Mouse (Mus musculus): Measurements from ENCODE around the gene Rmnd1.

The Rmnd1 gene

DNA sequence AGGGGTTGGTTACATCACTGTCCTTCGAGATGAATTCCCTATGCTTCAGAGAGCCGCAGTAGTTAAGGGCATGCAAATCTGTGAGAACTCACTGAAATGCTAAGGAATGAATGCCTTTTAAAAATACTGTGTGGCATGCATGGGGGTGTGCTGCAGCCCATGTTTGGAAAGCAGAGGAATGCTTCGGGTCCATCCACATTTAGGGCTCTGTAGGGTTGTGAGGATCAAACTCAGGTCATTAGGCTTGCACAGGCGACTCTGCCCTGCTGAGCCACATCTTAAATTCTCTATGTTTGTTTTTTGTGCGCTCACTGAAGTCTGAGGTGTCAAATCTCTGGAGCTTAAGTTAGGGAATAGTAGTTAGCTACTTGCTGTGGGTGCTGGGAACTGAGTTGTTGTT is 41.1 kb downstream of the Rmnd1 start:
- DNase-seq: no peak

- DNase-seq: no peak
These were observed 41.6 kb downstream of the Rmnd1 start for GRCm38 (mm10) chr10:4390550-4390949.

- no peak for DNase-seq
These were observed 42.6 kb downstream of the Rmnd1 start for GRCm38 (mm10) chr10:4389461-4390112.

GRCm38 (mm10) chr10:4389036-4389435 is 43.2 kb downstream of the Rmnd1 start:
- no peak for DNase-seq

DNA sequence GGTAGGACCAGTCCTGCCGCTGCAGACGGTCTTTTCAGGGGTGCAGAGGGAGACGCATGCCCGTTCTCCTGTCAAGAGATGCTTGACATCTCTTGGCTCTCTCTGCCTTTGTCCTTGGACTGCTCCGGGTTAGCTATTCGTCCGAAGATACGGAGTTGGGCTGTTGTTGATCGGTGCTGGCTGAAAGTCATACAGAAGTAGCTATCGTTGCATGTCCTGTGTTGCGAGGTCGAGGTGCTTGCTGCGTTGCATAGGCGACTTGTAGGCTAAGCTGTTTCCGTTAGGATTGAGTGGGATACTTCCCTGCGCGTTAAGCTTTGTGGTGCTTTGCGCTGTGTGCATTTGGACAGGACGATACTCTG is 43.8 kb downstream of the Rmnd1 start:
- peak in 1 of 2 experiments; percentile 59 for DNase-seq

DNA sequence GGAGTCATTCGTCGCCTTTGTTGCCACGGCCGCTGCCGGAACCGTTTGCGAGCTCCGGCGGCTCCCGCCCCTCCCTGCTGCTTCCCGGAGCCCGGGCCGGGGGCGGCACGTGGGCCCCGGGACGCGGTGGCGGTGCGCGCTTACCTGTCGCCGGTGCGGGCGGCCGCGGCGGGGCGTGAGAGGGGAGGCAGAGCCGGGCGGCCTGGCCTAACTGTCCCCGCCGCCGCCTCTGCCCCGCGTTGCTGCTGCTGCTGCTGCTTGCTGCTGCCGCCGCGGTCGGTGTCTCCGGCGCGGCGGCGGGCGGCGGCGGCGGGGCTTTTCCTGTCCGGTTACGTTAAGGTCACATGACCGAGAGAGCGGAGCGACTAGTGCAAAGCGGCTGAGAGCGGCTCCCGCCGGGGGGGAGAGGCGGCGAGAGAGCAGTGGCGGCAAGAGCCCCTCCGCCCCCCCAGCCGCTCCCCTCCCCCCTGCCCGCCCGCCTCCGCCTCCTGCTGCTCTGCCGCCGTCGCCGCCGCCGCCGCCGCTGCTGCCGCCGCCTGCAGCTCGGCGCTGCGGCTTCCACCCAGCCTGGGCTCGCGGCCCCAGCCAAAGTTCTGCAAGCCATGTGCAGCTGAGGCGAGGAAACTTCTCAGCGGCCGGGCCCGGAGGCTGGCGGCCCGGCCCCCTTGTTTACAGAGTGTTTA is 44.3 kb downstream of the Rmnd1 start, which contains the start of gene Zbtb2:
Gene Zbtb2 (minus strand): TSS at position 408 of the 683 bp plus-strand sequence.
- peak; percentile 74 to 84 for DNase-seq

DNA sequence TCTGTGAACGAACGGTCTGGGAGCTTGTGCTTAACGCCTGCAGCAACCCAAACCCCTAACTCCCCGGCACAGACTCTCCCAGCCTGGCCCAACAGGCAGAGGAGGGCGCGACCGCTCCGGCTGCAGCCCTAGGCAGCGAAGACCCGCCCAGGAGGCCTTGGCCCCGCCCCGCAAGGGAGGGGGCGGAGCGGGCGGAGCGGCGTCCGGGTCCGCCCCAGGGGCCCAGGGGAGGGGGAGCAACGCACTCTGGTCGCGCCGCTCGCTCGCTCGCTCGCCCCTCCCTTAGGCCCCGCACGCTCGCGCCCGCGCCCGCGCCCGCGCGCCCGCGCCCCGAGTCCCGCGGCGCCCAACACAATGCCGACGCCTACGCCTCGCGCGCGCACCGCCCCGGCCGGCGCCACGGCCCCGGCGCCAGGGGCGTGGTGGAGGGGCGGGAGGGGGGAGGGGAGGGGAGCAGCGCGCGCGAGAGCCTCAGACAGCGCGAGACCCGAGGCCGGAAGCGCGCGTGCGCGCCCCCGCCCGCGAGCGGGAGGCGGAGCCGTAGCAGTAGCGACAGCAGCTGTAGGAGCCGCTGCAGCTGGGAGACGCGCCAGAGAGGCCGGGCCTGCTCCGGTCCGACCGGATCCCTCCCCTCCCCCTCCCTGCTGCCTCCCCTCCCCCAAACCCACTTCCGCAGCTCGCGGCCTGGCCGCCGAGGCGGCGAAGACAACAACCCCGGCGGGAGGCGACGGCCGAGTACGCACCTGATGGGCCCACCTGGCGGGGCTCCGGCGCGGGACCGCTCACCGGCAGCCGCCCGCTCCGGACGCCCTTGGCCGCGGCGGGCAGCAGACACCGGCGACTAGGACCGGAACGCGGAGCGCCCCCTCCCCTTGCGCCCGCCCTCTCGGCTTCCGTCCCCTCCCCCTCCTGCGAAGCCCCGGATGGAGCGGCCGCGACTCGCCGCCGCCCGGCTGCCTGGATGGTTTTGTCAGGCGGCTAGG is 45.3 kb downstream of the Rmnd1 start:
- DNase-seq: peak; percentile 94 to 98

DNA sequence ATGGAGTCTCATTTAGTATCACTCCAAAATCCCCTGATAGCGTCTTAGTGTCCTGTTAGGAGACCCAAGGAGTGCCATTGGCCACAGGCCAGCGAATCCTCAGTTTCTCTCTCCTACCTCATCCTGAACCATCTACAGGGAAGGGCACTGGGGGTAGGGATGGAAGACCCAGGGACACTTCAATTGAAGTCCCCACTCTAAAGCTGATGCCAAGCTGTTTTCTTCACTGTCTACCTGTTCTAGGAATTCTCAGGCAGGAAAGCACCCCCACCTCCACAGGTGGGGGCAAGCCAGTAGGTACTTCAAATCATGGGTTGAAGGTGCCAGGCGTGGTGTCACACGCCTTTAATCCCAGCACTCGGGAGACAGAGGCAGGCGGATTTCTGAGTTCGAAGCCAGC is 47.9 kb downstream of the Rmnd1 start:
- no peak for DNase-seq

DNA sequence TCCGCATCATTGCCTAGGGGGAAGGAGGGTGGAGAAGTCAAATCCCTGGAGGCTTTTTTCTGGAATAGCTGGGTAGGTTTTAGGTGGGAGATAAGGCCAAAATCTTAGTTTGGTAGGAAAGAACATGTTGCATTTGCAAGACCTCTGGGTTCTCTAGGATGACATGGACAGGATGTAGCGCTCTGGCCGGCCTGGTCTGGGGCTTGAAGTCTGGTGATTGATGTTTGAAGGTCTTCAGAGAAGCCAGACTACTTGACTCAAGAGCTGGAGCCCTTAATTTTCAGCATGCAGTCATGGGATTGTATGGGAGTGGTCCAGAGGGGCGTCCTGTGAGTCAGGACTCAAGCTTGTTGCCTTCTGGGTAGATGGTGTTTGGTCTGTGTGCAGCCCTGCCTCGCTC is 51.4 kb downstream of the Rmnd1 start:
- peak; percentile 38 to 55 for DNase-seq

DNA sequence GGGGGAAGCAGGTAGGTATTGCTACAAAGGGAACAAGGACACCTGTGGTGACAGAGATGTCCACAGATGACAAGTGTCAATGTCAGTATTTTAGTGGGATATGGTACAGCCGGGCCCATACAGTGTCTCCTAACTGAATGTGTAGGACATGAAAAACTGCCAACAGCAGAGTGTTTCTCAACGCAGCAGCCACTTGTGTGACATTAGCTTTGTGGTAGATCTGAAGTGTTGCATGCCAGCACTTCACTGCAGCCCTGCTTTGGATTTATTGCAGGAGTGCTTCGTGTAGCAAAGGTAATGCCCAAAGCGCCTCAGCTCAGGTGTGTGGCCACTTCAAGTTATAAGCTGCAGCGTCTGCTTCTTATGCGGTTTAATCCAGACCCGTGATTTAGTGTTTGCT is 55.3 kb downstream of the Rmnd1 start:
- DNase-seq: peak in 1 of 2 experiments; percentile 33

DNA sequence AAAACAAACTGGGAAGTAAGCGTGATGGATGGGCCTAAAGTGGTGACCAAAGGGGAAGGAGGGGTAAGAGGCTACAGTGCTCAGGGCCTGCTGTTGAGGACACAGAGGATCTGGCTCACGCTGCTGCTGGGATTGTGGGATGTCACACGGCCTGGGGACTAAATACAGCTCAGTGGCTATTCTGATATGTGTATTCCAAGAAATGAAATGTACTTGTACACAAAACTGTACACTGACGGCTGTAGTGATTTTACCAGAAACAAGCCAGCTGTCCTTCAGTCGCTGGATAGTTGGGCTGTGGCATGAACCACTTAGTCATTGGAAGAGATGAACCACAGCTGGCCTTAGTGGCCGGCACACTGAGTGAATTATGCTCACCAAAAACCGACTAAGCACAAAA is 55.7 kb downstream of the Rmnd1 start:
- DNase-seq: peak; percentile 47 to 58

DNA sequence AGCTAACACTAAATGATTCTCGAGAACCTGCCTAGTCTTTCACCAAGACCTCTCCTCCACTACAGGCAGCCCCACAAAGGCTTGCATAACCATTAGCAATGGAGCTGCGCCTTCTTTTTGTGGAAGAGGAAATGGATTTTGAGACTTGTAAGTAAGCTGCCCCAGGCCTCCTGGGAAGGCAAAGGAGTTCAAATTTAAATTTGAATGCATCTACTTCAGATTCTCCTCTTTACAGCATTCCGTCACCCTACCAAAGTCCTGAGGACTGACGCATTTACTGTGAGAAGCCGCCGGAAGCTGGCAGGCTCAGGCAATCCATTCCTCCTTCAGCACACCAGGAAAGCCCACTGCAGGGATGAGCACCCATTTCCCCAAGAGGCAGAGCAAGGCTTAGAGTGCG is 56.9 kb downstream of the Rmnd1 start:
- no peak for DNase-seq

DNA sequence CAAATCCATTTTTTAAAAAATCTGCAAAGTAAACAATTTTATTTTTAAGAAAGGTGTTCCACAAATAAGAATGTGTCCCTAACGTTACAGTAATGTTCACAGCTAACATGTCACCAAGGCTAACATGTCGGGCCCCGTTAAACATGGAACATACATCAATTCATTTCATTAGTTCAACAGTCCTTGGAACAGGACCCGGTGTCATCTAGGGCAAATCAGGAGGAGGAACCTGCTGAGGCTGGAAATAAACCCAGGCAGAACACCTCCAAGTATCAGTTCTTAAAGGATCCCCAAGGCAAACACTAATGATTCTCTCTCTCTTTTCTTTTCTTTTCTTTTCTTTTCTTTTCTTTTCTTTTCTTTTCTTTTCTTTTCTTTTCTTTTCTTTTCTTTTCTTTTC is 57.5 kb downstream of the Rmnd1 start:
- DNase-seq: no peak

DNA sequence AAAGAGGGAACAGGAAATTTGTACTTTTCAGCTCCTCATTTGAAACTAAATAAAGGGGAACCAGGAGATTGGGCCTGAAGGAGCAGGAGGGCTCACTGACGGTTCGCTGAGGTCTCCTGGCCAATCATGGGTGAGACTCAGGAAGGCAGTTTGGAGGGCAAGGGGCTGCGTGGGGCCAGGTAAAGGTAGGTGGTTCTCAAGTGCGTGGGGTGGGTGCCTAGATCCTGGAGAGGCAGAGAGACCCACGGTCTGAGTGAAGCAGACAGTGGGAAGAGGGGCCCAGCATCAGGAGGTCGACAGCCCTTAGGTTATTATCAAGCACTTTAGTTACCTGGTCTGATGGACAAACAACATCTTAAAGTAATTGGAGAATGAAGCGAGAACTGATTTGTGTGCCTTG is 57.9 kb downstream of the Rmnd1 start:
- no peak for DNase-seq

- no peak for DNase-seq
These were observed 58.6 kb downstream of the Rmnd1 start for GRCm38 (mm10) chr10:4373558-4373957.

DNA sequence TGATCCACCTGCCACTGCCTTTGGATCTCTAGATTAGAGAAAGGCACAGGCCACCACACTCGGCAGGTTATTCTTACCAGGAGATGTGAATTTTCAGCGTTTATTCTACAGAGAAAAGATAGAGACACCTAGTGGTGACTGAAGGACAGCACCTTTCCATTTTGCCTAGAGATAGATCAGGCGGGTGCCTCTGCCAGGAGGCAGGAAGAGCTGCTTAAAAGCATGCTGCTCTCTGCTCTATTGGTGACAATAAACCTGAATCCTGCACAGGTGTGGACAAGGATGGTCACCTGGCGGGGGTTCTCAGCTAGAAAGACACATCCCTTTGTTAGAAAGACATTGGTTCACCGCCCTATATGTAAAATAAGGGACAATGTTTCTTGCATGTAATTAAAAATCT is 60.2 kb downstream of the Rmnd1 start:
- DNase-seq: peak; percentile 29 to 38

GRCm38 (mm10) chr10:4370105-4370504 is 62.1 kb downstream of the Rmnd1 start:
- DNase-seq: no peak

DNA sequence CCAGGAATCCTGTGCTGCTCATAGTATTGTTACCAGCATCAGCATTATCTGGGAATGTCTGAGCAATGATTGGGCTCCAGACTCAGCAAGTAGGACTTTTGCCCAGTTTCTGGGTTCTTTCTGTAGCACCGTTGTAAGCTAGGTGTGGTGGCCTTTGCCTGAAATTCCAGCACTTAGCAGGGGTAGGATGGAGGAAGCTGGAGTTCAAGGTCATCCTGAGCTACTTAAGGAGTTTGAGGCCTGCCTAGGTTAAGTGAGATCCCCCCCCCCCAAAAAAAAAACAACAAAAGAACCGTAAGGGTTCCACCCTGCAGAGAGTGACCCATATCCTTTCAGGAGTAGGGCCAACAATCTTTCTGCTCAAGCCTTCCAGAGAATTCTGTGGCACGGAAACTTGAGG is 67.6 kb downstream of the Rmnd1 start:
- DNase-seq: no peak

- no peak for DNase-seq
These were observed 74.8 kb downstream of the Rmnd1 start for GRCm38 (mm10) chr10:4357435-4357834.

- DNase-seq: no peak
These were observed 75.5 kb downstream of the Rmnd1 start for GRCm38 (mm10) chr10:4356640-4357039.

- no peak for DNase-seq
These were observed 76.2 kb downstream of the Rmnd1 start for GRCm38 (mm10) chr10:4355882-4356451.

DNA sequence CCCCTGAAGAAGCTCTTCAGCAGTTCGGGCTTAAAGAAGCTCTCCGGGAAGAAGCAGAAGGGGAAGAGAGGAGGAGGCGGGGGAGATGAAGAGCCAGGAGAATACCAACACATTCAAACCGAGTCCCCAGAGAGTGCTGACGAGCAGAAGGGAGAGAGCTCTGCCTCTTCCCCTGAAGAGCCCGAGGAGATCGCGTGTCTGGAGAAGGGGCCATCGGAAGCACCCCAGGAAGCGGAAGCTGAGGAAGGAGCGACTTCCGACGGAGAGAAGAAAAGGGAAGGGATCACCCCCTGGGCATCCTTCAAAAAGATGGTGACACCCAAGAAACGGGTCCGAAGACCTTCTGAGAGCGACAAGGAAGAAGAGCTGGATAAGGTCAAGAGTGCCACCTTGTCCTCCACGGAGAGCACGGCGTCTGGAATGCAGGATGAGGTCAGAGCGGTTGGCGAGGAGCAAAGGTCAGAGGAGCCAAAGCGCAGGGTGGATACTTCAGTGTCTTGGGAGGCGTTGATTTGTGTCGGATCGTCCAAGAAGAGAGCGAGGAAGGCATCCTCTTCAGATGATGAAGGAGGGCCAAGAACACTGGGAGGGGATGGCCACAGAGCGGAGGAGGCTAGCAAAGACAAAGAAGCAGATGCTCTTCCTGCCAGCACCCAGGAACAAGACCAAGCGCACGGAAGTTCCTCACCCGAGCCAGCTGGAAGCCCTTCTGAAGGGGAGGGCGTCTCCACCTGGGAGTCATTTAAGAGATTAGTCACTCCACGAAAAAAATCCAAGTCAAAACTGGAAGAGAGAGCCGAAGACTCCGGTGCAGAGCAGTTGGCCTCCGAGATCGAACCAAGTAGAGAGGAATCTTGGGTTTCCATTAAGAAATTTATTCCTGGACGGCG is 77.6 kb downstream of the Rmnd1 start:
- no peak for DNase-seq

Data from kidney, postnatal 4 days (tissue).